In genomic region chr11:114513446-114513845, GRCm38 (mm10) we compare ENCODE assay signal across 18 mouse cellular contexts.
"Had no signal": no experiment of that assay in that cellular context is flagged by ENCODE, and none has a peak within 500 bp of the region (broad histone marks: within the 10 kb centered on the region; RNA-seq: fewer than 3 reads in every experiment).

No protein-coding gene starts in this region.

- H3K36me3 ChIP-seq: limb, embryonic 12.5 days; liver, embryonic 13.5 days; midbrain, embryonic 12.5 days; neural tube, embryonic 13.5 days had no signal

- H3K27ac ChIP-seq: layer of hippocampus, adult 2 months; limb, embryonic 12.5 days; liver, embryonic 13.5 days; macrophage; midbrain, embryonic 12.5 days; neural tube, embryonic 13.5 days had no signal

- ATAC-seq: hindbrain, embryonic 16.5 days; inflammation-experienced regulatory T-cells, adult 6 months; intestine, postnatal 0 days; liver, postnatal 0 days had no signal

- H3K4me3 ChIP-seq: layer of hippocampus, adult 2 months; limb, embryonic 12.5 days; liver, embryonic 13.5 days; megakaryocyte, embryonic 14.5 days; midbrain, embryonic 12.5 days; myocyte; neural tube, embryonic 13.5 days had no signal

- H3K4me1 ChIP-seq: liver, embryonic 13.5 days had no signal

- H3K9ac ChIP-seq: limb, embryonic 12.5 days; liver, embryonic 13.5 days; liver, postnatal 0 days; midbrain, embryonic 12.5 days; neural tube, embryonic 13.5 days had no signal

- H3K4me2 ChIP-seq: limb, embryonic 12.5 days; liver, embryonic 13.5 days; midbrain, embryonic 12.5 days; neural tube, embryonic 13.5 days had no signal

- H3K9me3 ChIP-seq: limb, embryonic 12.5 days; liver, embryonic 13.5 days; midbrain, embryonic 12.5 days; neural tube, embryonic 13.5 days had no signal

- DNase-seq: kidney, postnatal 4 days; liver; liver, embryonic 13.5 days; liver, postnatal 0 days; lung, postnatal 14 days; right cerebral cortex, adult 18-20 months; right cerebral cortex, postnatal 25 days; thymus, postnatal 36 days had no signal
